Mouse (Mus musculus) erythroblast, embryonic 14.5 days (primary cell): ENCODE data around the gene Pdrg1.

Experiments
- GATA1 ChIP-seq: IDR thresholded peaks from 2 replicates; pipeline ENCODE4 v1.6.1; 2012; ENCODE audit warnings: low read length, inconsistent platforms, mixed read lengths
- TAL1 ChIP-seq: IDR thresholded peaks from 3 replicates; pipeline ENCODE4 v1.6.1; 2012; ENCODE audit warnings: low read length, inconsistent platforms, mixed read lengths

DNA sequence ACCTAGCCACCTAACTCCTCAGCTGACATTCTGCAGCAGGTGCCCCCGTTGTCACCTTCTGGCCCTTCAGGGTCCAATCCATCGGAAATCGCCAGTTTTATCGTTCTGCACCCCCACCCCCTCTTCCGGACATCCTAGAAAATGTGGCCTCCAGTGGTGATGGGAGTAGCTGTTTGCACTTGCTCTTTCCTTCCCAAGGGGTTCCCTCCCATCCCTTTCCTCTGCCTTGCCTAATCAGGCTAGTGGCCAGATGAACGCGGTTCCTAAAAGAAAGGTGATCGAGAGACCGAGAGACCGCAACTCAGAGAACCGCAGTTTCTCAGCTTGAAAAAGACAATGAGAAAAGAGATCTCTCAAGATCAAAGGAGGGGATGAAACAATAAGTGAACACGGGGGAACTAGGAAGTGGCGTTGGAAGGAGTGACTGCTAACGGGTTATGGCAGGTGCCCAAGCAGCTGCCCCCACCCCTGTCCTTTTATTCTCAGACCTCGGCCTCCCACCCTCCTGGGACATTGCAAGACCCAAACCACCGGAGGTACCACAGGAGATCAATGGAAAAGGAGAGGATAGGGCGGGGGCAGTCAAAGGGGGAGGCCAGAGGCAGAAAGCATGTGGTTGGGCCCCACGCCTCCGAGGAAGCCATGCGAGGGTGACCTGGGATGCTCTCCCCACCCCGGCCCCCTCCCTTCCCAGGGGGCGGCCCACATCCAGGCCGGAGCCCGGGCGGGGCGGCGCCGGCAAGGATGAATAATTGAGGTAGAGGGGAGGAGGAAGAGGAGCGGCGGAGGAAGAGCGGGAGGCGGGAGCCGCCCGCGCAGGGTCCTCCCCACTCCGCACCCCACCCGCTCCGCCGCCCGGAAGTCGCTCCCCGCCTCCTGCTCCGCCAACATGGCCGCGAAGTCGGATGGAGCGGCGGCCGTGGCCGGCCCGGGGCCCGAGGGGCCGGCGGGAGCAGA lies 16.2 kb upstream of the Pdrg1 start, which contains the start of gene Xkr7:
- TF ChIP-seq GATA1 (no peak), TAL1 (no peak)
